Mouse (Mus musculus) CD4-positive helper T cell, adult 2 months (primary cell): ENCODE data around the gene Hif3a.
"Not testable (repeated sequence)": the region's sequence is repeated elsewhere in the genome, so short reads cannot be mapped to it uniquely, and the experiment has no call there.

ENCODE experiments used
- DNase-seq: peaks from one replicate; pipeline ENCODE4 v3.0.0-alpha.2; 2012; ENCODE audit warnings: low read depth, missing footprints, low spot score

Hif3a gene

GRCm38 (mm10) chr7:17062389-17062788 lies at the start of gene Hif3a:
Gene Hif3a, minus strand, starts transcription at chr7:17062427.
- DNase-seq: no peak

- not testable (repeated sequence) for DNase-seq
These were observed 39.4 kb upstream of the Hif3a start for GRCm38 (mm10) chr7:17101631-17102030.

GRCm38 (mm10) chr7:17091280-17091679 lies 29.1 kb upstream of the Hif3a start:
- DNase-seq: peak; percentile 19

- no peak for DNase-seq
These were observed 27.9 kb upstream of the Hif3a start for GRCm38 (mm10) chr7:17090058-17090585.

GRCm38 (mm10) chr7:17087731-17088130 lies 25.5 kb upstream of the Hif3a start:
- no peak for DNase-seq

- no peak for DNase-seq
These were observed 20.5 kb upstream of the Hif3a start for GRCm38 (mm10) chr7:17082766-17083165.

GRCm38 (mm10) chr7:17078076-17078654 lies 15.9 kb upstream of the Hif3a start:
- DNase-seq: no peak

- DNase-seq: no peak
These were observed 14.3 kb upstream of the Hif3a start for GRCm38 (mm10) chr7:17076542-17076941.

- peak; percentile 59 for DNase-seq
These were observed 11.8 kb upstream of the Hif3a start, which contains the start of gene Psg16 for GRCm38 (mm10) chr7:17073904-17074615. Gene Psg16, plus strand, starts transcription at chr7:17074040.

- no peak for DNase-seq
These were observed 11.3 kb upstream of the Hif3a start for GRCm38 (mm10) chr7:17073513-17073903.

GRCm38 (mm10) chr7:17067651-17068050 lies 5.4 kb upstream of the Hif3a start:
- not testable (repeated sequence) for DNase-seq

- DNase-seq: no peak
These were observed 4.8 kb upstream of the Hif3a start for GRCm38 (mm10) chr7:17067000-17067399.

- DNase-seq: peak; percentile 52
These were observed 4.2 kb upstream of the Hif3a start for GRCm38 (mm10) chr7:17066412-17066811.

GRCm38 (mm10) chr7:17065620-17066019 lies 3.4 kb upstream of the Hif3a start:
- no peak for DNase-seq

- DNase-seq: no peak
These were observed 618 bp upstream of the Hif3a start for GRCm38 (mm10) chr7:17062845-17063244.

GRCm38 (mm10) chr7:17060782-17061605 lies 1.2 kb downstream of the Hif3a start:
- DNase-seq: peak; percentile 19

- peak; percentile 30 for DNase-seq
These were observed 2.0 kb downstream of the Hif3a start for GRCm38 (mm10) chr7:17060031-17060781.

GRCm38 (mm10) chr7:17059463-17059844 lies 2.8 kb downstream of the Hif3a start:
- DNase-seq: peak; percentile 34

GRCm38 (mm10) chr7:17058816-17059462 lies 3.3 kb downstream of the Hif3a start:
- DNase-seq: peak; percentile 23

GRCm38 (mm10) chr7:17058071-17058689 lies 4.0 kb downstream of the Hif3a start:
- peak; percentile 46 for DNase-seq
